Mouse (Mus musculus): ENCODE data around the gene Cnbd2.

DNA sequence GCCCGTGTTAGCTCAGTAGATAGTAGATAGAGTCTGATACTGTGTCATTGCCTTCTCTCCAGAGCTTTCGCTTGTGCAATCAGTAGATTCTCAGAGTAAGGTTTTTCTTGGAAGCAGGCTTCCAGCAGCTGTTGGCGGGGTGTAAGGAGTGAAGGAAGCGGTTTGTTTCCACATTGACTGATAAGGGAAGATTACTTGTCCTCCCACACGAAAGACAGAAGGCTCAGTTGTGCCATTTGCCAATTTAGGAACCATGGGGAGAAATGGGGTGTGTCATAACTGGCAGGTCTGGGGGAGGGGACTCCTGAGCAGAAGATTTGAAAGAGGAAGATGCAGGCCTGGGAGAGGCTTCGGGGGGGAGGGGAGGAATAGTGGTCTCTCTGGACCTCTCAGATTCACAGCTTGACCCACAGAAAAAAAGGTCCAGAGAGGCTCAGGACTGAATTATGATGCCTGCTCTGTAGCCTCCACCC, 12.1 kb downstream of the Cnbd2 start:
- no peak for TF ChIP-seq CTCF (IDR thresholded peaks at IDR 0.05; ENCODE audit: extremely low read depth, insufficient read depth, insufficient read length, insufficient replicate concordance)
- TF ChIP-seq POLR2A (IDR thresholded peaks at IDR 0.05; ENCODE audit: low read depth, low read length): no peak

Data from spleen, adult 2 months (tissue).